Mouse (Mus musculus) c-Kit-positive CD71-positive TER-119-positive erythroid progenitor cells, embryonic 14.5 days (primary cell): ENCODE data around the gene Slc30a5.
"Not testable (repeated sequence)": the region's sequence is repeated elsewhere in the genome, so short reads cannot be mapped to it uniquely, and the experiment has no call there.

Source experiments
- DNase-seq: peaks from one replicate; pipeline ENCODE4 v3.0.0-alpha.2; 2013; ENCODE audit warnings: low spot score

The Slc30a5 gene

DNA sequence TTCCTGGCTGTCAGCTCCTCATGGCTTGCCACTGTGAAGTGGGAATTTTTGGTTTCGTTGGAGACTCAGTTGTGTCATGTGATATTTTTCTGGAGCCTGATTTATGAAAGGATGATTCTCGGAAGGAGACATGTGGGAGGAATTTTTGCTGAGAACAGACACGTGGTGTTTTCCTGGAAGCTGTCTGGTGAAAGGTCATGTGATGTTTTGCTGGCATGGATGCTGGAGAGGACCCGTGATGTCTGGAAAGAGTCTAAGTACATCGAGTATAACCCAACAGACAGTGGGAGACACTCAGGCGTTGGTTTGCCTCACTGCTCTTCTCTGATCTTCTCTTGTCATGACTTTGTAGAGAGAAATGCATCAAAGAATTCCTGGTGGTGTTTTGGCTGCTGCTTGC, 8.5 kb upstream of the Slc30a5 start:
- DNase-seq, result no peak

DNA sequence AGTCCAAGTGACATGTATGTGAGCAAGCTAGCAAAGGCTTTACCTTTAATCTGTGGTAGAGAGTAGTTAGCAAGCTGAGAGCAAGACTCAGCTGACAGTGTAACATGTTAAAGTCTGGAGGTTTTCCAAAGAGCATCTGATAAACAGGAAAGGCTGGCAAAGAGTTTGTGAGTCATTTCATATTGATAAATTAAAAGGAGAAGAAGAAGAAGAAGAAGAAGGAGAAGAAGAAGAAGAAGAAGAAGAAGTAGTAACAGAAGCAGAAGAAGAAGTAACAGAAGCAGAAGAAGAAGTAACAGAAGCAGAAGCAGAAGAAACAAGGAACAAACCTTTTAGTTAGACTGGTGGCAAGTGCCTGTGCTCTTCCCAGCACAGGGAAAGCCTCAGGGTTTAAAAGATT, 1.6 kb upstream of the Slc30a5 start:
- no peak for DNase-seq

DNA sequence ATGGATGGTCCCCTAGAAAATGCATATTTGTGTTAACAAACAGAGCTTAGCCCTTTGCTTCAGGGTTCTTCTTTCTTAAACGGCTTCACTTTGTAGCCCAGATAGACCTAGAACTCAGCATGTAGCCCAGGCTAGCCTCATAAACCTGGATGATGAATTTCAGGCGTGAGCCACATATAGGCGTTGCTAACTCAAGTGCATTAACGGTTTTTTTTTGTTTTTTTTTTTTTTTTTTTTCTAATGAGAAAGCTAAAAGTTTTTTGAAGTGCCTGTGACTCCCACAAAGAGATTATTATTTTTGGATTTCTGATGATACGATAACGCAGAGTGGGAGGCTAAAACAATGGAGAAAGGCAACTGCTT, 394 bp upstream of the Slc30a5 start:
- no peak for DNase-seq

DNA sequence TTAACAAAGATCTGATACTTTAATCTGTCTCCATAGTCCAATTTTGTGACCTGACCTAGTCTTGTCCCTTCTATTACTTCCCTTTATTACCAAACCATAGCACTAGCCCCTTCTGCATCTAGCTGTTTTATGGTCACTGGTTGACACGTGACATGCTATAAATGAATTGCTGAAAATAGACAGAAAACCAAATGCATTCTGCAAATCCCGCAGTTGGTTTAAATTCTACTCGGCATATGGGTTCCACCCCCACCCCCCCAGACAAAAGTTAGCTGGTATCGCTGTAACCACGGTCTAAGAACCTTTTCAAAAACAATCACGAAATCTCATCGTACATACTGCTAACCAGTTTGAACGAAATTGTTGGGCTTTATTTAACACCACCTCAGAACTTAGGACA, 1.0 kb downstream of the Slc30a5 start:
- DNase-seq, result peak; percentile 32

DNA sequence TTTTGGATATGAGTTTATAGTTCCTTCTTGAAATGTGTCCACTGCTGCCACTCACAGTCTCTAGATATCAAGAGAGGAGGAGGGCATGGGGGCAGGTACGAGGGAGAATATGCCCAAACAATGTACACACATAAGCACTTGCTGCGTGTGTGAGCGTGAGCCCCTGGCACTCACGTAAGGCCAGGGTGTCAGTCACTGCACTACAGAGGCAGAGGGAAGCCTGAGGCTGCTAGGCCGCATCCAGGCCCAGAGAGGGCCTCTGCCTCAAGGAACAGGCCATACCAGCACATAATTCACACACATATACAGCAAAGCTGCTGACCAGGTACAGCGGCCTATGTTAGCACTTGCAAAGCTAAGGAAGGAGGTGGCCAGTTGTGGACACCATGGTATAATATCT, 2.1 kb downstream of the Slc30a5 start:
- DNase-seq, result no peak

DNA sequence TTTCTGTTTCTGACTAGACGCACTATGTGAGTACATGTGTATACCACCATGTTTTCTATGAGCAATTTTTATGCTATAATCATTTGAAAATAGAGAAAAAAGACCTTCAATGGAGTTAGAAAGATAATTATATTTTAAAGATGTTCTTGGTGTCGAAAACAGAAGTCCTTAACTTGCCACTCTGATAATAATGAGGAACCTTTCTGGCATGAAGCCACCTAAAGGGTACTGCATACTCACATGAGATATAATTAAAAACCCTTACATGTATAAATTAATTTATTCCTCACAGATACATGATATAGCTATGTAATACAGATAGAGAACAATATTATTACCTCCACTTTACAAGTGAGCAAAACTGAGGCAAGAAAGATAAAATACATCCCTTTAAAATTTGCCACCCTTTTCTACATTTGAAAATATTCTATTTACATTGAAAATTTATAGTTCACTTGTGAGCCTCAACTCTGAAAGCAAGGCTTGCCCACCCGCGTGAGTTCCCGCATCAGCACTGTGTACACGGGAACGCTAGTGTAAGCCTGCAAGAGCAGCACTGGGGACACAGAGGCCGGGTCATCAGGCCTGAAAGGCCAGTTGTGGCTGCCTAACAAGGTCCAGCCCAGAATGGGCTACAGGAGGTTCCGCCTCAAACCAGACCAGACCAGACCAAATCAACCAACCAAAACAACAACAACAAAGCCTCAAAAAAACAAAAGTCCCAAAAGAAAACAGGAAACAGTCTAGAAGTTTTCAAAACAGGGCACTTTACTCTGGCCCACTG, 7.4 kb downstream of the Slc30a5 start:
- DNase-seq, result no peak

DNA sequence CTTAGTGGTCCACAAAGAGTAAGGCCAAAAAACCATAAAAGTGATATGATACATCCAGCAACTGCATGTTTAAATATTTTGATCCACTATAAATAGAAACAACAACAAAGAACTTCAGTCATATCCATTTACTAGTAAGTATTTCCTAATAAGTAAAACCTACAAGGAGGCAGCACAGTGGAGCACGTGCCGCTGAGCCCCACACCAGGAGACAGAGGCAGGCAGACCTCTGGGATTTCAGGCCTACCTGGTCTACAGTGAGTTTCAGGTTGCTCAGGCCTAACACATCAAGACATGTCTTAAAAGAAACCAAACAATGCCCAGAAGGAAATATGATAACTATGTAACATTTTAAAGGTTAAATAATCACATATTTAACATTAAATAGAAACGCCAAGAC, 8.3 kb downstream of the Slc30a5 start:
- no peak for DNase-seq

DNA sequence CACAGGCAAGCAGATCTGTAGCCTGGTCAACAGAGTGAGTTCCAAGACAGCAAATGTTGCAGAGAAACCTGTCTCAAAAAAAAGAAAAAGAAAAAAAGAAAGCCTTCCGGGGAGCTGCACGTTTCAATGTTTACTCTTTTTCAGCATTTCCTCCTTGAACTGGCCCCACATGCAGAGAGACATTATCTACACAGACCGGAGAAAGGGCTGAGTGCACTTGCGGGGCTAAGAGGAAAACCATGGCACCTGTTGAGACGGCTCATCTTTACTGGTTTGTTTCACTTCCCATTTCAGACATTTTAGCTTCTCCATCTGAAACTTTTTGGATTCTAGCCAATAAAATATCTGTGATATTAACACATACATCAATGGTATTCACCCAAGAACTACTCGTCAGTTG, 8.9 kb downstream of the Slc30a5 start:
- DNase-seq, result no peak

DNA sequence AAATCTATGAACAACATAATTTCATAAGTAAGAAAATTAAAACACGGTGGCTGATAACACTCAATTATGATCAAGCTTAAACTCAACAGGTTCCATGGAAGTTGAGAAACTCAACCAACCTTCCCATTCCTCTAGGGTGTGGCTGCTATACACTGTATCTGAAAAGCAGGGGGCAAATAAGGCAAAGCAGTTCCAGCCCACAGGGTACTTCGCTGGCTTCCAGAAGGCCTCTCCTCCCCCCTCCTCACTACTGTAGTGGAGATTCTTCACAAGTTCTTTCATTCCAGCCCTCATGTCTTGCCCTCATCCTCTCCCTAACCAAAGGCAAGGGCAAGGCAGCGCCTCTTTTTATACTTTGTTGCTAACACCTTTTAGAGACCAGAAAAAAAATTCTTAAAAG, 9.4 kb downstream of the Slc30a5 start:
- DNase-seq, result no peak

DNA sequence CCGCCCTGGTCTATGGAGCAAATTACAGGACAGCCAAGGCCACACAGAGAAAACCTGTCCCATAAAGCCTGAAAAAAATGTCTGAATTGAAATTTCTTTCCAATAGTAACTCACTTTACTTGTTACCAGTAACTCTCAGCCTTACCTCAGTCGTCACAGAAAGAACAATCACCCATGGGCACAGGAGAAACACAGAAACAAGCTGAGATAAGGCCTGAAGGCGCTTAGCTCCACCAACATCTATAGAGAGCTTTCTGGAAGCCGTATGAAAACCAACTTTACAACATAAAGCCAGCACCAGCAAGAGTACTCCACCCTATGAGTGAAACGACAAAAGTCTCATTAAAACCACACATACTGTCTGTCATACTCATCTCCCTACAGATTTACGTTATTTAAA, 18.8 kb downstream of the Slc30a5 start:
- DNase-seq, result no peak

DNA sequence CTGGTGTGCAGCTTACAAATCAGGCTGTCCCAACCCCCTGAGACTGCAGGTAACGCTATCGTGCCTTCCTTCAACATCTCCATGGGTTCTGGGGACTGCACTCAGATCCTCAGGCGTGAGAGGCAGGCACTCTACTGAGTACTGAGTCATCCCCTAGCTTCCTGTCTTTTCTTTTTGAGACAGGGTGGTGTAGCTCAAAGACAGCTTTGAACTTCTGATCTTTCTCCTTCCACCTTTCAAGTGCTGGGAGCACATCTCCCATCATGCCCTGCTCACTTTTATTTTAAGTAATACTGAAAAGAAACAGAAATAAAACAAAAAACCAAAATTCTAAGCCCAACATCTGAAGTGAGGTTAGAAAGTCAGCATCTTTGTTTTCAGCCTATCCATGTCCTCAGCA, 27.5 kb downstream of the Slc30a5 start:
- DNase-seq, result no peak

DNA sequence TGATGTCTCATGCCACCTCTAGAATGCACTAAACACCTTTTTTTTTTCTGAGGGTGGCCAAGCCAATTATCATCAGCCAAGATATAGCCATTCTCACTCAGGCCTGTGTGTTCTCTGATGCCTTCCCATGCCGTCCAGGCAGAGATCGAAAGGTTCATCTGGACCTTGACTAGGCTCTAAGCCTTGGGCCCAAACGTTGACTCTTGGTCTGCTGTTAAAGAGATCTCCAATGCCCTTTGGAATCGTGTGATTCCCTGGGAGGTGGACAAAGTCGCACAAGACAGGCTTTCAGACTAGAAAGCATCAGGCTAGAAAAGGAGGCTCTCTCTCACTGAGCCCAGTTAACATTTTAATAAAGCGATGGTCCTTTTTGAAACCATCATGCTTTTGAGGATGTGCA, 36.1 kb downstream of the Slc30a5 start:
- DNase-seq, result no peak

DNA sequence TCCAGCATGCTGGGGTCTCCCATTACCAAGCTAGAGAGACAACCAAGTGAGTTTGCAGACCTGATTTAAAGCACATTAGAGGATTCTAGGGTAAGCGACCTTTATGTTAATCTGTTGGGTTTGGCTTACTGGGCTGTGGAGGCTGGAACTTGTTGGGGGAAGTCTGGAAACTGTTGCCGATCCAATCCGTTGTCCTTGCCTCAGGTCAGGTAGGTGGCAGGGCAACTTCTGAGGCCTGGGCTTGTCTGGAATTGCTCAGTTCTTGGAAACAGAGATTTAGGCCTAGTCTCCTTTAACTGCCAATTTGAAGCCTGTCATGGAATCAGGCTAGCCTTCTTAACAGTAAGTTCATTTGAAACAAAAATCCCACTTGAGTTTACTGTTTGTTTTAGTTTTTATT, 44.1 kb downstream of the Slc30a5 start:
- DNase-seq, result no peak

DNA sequence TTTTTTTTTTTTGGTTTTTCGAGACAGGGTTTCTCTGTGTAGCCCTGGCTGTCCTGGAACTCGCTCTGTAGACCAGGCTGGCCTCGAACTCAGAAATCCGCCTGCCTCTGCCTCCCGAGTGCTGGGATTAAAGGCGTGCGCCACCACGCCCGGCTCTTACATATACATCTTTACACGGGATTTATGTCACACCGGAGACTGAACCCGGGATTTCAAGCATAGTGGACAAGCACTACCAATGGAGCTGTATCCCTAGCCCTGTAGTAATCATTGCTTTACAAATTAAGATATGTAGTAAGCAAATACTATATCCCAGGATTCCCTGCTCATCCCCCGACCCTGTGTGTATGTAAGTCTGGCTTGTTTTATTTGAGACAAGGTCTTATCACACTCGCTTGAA, 45.2 kb downstream of the Slc30a5 start:
- not testable (repeated sequence) for DNase-seq

DNA sequence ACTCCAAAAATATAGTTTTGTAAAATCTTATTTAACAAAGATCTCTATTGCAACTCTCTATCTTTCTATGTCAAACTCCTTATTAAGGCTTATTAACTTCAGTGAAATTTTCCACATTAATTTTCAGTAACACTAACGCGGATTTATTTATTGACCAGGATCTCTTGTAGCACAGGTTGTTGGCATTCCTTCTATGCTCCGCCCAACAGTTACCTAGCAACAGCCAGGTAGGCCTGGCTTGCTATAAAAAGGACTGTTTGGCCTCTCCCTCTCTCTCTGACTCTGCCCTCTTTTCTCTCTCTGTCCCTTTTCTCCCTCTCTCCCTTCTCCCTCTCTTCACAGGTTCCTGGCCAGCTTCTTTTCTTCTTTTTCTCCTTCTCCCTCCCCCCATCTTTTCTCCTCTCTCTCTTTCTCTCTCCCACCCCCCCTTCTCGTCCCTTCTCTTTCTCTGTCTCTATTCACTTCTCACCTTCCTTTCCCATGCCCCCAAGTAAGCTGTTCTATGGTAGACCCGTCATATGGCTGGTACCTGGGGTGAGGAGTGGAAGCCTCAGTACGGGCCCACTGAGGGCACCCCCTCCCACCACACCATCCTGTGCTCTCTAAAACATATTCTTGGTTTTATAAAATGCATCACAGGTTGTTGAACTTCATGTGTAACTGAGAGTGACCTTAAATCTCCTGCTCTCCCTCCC, 45.8 kb downstream of the Slc30a5 start:
- DNase-seq, result no peak

DNA sequence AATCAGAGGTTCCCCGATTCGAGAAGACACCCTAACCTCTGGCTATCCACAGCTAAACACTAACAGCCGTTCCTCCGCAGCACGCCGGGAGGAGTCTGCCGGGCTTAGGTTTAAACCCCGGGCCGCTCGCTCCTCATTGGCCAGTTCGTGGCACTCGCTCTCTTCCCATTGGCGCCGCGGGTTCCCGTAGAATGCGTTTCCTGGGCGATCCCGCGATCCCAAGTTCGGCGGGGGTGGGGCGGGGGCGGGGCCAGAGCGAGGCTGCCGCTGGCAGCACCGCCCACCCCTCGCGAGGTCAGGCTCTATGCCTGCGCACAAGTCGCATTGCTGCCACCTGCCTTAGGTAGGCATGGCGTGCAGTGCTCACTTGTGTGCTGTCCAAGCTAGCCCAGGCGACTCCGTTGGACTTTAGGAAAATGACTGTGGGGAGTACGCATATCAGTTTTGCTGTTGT, 46.8 kb downstream of the Slc30a5 start, which contains the start of gene Ccnb1:
Gene Ccnb1, minus strand, starts transcription at position 157 of the 454 bp plus-strand sequence.
- peak; percentile 95 for DNase-seq

DNA sequence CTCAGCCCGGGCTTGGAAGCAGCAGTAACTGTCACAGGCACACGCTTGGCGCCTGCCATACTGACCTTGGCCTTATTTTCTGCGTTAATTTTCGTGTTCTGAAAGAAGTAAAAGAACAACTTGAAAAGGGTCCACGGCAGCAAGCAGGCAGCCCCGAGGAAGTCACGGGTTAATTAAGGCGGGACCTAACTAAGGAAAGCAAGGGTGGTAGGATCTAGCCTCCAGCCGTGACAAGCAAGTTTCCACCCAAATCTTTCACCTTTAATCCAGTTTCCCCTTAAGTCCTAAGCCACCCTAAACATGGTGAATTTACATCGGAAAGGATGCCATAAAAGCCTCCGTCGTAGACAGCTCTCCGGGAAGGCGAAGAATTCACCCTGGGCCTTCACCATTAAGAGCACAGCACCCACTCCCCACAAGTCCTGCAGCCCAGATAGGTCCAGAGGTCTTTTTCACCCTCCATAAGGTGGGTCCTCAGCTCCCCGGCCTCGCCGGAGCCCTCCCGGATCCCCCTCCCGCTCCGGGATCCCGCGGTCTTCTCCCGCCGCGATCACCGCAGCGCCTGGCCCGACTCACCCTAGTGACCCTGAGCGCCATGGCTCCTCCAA, 47.3 kb downstream of the Slc30a5 start:
- DNase-seq, result peak; percentile 46

DNA sequence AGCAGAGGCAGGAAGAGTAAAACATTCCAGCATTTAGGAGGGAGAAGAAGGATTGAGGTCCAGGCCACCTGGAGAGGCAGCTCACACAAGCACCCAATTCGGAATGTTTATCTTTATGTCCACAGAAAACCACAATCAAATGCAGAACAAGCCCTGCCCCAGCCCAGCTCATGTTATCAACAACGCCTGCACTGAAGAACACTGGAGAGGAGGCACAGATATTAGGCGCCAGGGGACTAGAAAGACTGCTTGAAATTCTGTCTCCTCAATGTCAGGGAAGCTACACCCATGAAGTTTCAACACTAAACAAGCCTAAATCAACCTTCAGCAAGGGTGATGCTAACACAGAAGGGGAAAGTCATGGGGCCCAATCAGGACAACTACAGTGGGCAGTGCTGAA, 55.7 kb downstream of the Slc30a5 start:
- DNase-seq, result peak; percentile 78

DNA sequence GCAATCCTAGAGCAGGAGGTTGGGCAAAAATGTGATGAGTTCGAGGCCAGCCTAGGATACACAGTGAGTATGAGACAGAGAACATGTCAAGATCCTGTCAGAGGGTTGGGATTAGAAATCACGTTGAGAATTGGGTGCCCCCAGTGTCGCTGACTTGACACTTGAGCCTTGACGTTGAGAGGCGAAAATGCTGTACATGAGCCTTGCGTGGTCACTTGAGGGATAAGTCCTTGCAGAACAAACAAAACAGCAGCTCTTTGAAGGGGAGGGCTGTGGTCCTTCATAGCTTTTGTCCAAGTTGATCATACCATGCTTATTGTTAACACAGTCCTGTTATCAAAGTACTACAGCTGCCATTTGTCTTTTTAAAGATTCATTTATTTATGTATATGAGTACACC, 56.5 kb downstream of the Slc30a5 start:
- DNase-seq, result no peak

DNA sequence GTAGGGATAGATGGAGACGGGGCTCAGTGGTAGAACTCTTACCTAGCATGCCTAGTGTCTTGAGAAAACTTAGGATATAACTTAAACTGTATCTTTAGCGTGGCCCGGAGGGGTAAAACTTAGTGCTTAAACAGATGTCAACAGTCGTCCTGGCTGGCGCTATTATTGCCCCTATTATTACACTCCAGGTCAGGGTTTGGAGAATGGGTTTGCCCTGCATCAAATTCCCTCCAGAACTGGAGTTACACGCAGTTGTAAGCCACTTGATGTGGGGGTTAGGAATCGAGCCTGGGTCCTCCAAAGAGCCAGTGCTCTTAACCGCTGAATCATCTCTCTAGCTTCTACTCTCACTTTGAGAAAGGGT, 57.2 kb downstream of the Slc30a5 start:
- DNase-seq, result no peak

DNA sequence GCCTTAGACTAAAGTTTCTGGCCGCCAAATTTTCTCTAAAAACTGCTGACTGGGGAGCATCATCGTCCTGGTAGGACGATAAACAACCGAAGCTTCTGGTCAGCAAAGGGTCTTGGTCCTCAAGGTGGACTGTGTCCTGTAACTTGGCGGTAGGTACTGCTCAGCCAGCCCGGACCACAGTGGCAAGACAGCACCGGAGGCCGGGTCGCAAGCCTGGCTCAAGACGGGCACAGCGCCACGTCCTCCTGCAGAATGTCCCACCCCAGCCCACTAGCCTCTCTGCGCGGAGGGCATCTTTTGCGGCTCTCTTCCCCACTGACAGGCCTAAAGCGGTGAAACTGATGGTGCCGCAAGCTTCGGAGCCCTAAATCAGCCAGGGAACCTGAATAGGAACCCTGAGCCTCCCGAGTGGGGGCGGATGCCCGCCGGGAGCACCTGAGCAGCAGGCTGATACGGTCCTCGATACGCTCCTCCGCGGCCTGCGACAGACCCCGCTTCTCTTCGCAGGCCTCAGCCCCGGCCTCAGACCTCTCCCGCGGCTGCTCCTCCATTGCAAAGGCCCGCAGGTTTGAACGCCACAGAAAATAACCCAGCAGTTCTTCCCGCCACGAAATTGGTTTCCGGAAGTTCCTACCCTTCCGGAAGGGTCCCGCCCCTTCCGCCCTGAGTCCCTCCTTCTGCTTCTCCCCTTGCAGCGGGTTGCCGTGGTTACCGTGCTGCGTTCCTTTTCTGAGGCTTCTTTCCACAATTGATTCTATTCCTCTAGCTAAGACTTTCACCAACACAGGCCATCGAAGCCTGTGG, 57.8 kb downstream of the Slc30a5 start, which contains the start of gene Cenph:
Gene Cenph, minus strand, starts transcription at position 648 of the 804 bp plus-strand sequence.
- peak; percentile 88 for DNase-seq

DNA sequence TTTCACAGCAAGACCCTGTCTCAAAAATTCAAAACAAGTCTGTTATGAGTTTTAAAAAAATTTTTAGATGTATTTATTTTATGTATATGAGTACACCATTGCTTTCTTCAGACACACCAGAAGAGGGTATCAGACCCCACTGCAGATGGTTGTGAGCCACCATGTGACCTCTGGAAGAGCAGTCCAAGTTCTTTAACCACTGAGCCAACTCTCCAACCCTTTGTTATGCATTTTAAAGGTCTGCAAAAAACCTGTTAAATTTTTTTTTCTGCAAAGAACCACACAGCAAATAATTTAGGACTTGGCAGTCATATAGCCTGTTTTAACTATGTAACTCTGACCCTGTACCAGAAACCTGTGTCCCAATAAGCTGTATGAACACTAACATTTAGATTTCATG, 58.5 kb downstream of the Slc30a5 start:
- no peak for DNase-seq
